Mouse (Mus musculus): ENCODE data around the gene Ogfod1. TPM values are rescaled to one million over a fixed set of nuclear protein-coding genes. Genes with fewer than 3 reads are reported as not detected.

Gene Ogfod1
- total RNA-seq, 4 experiments from 2014 or later: 23.9 to 30.7 (median 27.2) TPM

GRCm38 (mm10) chr8:94068793-94069192 lies 31.8 kb downstream of the Ogfod1 start:
- no peak for DNase-seq (ENCODE audit: low spot score in 2 of 2)

GRCm38 (mm10) chr8:94076461-94077192 lies 39.6 kb downstream of the Ogfod1 start:
- DNase-seq (ENCODE audit: low spot score in 2 of 2): no peak

GRCm38 (mm10) chr8:94087964-94088363 lies 51.0 kb downstream of the Ogfod1 start:
- DNase-seq (ENCODE audit: low spot score in 2 of 2): no peak

GRCm38 (mm10) chr8:94089715-94090114 lies 52.7 kb downstream of the Ogfod1 start:
- no peak for DNase-seq (ENCODE audit: low spot score in 2 of 2)

- no peak for DNase-seq (ENCODE audit: low spot score in 2 of 2)
Observed at GRCm38 (mm10) chr8:94092848-94093247, 55.9 kb downstream of the Ogfod1 start.

GRCm38 (mm10) chr8:94094281-94094680 lies 57.3 kb downstream of the Ogfod1 start:
- no peak for DNase-seq (ENCODE audit: low spot score in 2 of 2)

- DNase-seq (ENCODE audit: low spot score in 2 of 2): peak; percentile 98 to 100
Observed at GRCm38 (mm10) chr8:94098081-94098974, 61.3 kb downstream of the Ogfod1 start, which contains the start of gene Bbs2. Gene Bbs2 (minus strand): TSS chr8:94098928.

- no peak for DNase-seq (ENCODE audit: low spot score in 2 of 2)
Observed at GRCm38 (mm10) chr8:94098996-94099395, 62.0 kb downstream of the Ogfod1 start.

- DNase-seq (ENCODE audit: low spot score in 2 of 2): no peak
Observed at GRCm38 (mm10) chr8:94104146-94104545, 67.1 kb downstream of the Ogfod1 start.

- peak in 1 of 2 experiments; percentile 5 for DNase-seq (ENCODE audit: low spot score in 2 of 2)
Observed at GRCm38 (mm10) chr8:94107871-94108270, 70.9 kb downstream of the Ogfod1 start.

- no peak for DNase-seq (ENCODE audit: low spot score in 2 of 2)
Observed at GRCm38 (mm10) chr8:94109396-94109795, 72.4 kb downstream of the Ogfod1 start.

- DNase-seq (ENCODE audit: low spot score in 2 of 2): no peak
Observed at GRCm38 (mm10) chr8:94109835-94110234, 72.8 kb downstream of the Ogfod1 start.

GRCm38 (mm10) chr8:94110526-94111177 lies 73.7 kb downstream of the Ogfod1 start:
- DNase-seq (ENCODE audit: low spot score in 2 of 2): no peak

GRCm38 (mm10) chr8:94113435-94113834 lies 76.4 kb downstream of the Ogfod1 start:
- DNase-seq (ENCODE audit: low spot score in 2 of 2): no peak

GRCm38 (mm10) chr8:94113972-94114371 lies 77.0 kb downstream of the Ogfod1 start:
- DNase-seq (ENCODE audit: low spot score in 2 of 2): no peak

Other genes with a start within 250 kb of the Ogfod1 start
- gene Gnao1, start 227.2 kb upstream of the Ogfod1 start, total RNA-seq (2022): 1 to 10 TPM; 3.5 to 5.0 (median 4.5) TPM
- 100 to 1,000 TPM; 115 to 150 (median 130) TPM for gene Amfr, start 24.4 kb upstream of the Ogfod1 start, total RNA-seq (2022)
- gene Nudt21, start 167 bp upstream of the Ogfod1 start, total RNA-seq (2022): 10 to 100 TPM in 2 of 4 experiments, 1 to 10 TPM in 2; 7.7 to 11.0 (median 9.8) TPM
- 1 to 10 TPM; 2.5 to 3.9 (median 3.6) TPM for gene Bbs2, start 61.7 kb downstream of the Ogfod1 start, total RNA-seq (2022)
- not detected for gene Mt4, start 100.0 kb downstream of the Ogfod1 start, total RNA-seq (2022)
- gene Mt3, start 115.4 kb downstream of the Ogfod1 start, total RNA-seq (2022): 1 to 10 TPM in 3 of 4 experiments, not detected in 1; 2.0 to 2.4 (median 2.2) TPM
- 10 to 100 TPM; 12.9 to 75.1 (median 15.1) TPM for gene Mt2, start 135.5 kb downstream of the Ogfod1 start, total RNA-seq (2022)
- gene Mt1, start 141.9 kb downstream of the Ogfod1 start, total RNA-seq (2022): 10 to 100 TPM; 11.7 to 74.5 (median 17.7) TPM
- gene Nup93, start 177.4 kb downstream of the Ogfod1 start, total RNA-seq (2022): 10 to 100 TPM in 3 of 4 experiments, 1 to 10 TPM in 1; 9.7 to 14.2 (median 12.1) TPM